Mouse (Mus musculus): ENCODE results near the gene Smok3b.

DNA sequence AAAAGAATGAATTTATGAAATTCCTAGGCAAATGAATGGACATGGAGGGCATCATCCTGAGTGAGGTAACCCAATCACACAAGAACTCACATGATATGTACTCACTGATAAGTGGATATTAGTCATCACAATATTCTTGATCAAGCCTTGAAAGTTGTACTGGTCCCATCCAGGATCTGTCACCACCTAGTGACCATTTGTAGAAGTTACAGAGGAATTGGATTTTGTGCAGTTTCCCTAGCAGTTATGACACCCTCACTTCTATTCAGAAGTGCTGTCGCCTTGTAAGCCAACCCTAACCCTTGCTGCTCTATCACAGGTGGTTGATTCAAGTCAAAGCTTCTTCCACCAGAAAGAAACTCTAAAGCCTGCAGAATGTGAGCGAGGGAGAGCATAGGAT, 48.1 kb upstream of the Smok3b start:
- TF ChIP-seq CTCF (conservative IDR thresholded peaks at IDR 0.05 in 1 of 2, IDR thresholded peaks at IDR 0.05 in 1 of 2; ENCODE audit: low read depth in 2 of 2, low read length in 2 of 2) (peak in 1 of 2 experiments; percentile 66; a peak in 3 of 4 replicates), RCOR1 (conservative IDR thresholded peaks at IDR 0.05; ENCODE audit: low read depth, low read length) (no peak), E2F4 (IDR thresholded peaks at IDR 0.05; ENCODE audit: insufficient replicate concordance, low read depth, low read length) (no peak), KAT2A (IDR thresholded peaks at IDR 0.05; ENCODE audit: insufficient replicate concordance, low read length) (no peak)
